Mouse (Mus musculus) forebrain, embryonic 11.5 days (tissue): Measurements from ENCODE around the gene Traf1. TPM values are rescaled to one million over a fixed set of nuclear protein-coding genes. Genes with fewer than 3 reads are reported as not detected.

Source experiments
- ATAC-seq: fragments of 200-750 bp; cut with Nextera tagmentation; replicated peaks from 2 replicates; pipeline ENCODE4 v1.8.0; 2017; ENCODE audit warnings: moderate TSS enrichment; ENCODE audit not compliant: low FRiP score
- DNase-seq: peaks from one replicate; pipeline ENCODE4 v3.0.0-alpha.2; 2017; ENCODE audit warnings: low spot score
- H3K27ac ChIP-seq: fragments of 300-500 bp; sonication (generic); 2 replicates; pipeline ENCODE4 v1.5.1; 2014; ENCODE audit warnings: low read depth, low read length
- H3K27me3 ChIP-seq: fragments of 300-500 bp; sonication (generic); 2 replicates; pipeline ENCODE4 v1.6.1; 2014; ENCODE audit warnings: mild to moderate bottlenecking, low read length, mixed read lengths; ENCODE audit not compliant: control insufficient read depth, insufficient read depth
- H3K36me3 ChIP-seq: fragments of 300-500 bp; sonication (generic); 2 replicates; pipeline ENCODE4 v1.6.1; 2014; ENCODE audit warnings: mild to moderate bottlenecking, low read length, moderate library complexity, mixed read lengths; ENCODE audit not compliant: control insufficient read depth, insufficient read depth
- H3K4me1 ChIP-seq: fragments of 300-500 bp; sonication (generic); replicated peaks from 2 replicates; pipeline ENCODE4 v1.6.1; 2014; ENCODE audit warnings: low read length, mixed read lengths; ENCODE audit not compliant: control insufficient read depth, insufficient read depth
- H3K4me2 ChIP-seq: fragments of 300-500 bp; sonication (generic); 2 replicates; pipeline ENCODE4 v1.6.1; 2014; ENCODE audit warnings: low read depth, mild to moderate bottlenecking, low read length, moderate library complexity, mixed read lengths; ENCODE audit not compliant: severe bottlenecking
- H3K4me3 ChIP-seq: fragments of 300-500 bp; sonication (generic); 2 replicates; pipeline ENCODE4 v1.5.1; 2014; ENCODE audit warnings: low read depth, low read length
- H3K9ac ChIP-seq: fragments of 300-500 bp; sonication (generic); 2 replicates; pipeline ENCODE4 v1.6.1; 2014; ENCODE audit warnings: low read length
- H3K9me3 ChIP-seq: fragments of 300-500 bp; sonication (generic); 2 replicates; pipeline ENCODE4 v1.6.1; 2016; ENCODE audit warnings: low read length, mixed read lengths; ENCODE audit not compliant: control insufficient read depth
- WGBS: fragments of 180-500 bp; shearing (Covaris S2); extraction: QIAGEN DNeasy Blood & Tissue Kit; methylation state at CpG from one replicate; pipeline ENCODE4 v1.1.7; 2014; 5-methylcytosine and 5-hydroxymethylcytosine counted together
- polyA plus RNA-seq: library from polyadenylated mRNA; unstranded; fragments of >200 nt; fragmentation: Nextera tagmentation; extraction: Ambion mirVana; gene quantifications from 2 replicates; pipeline ENCODE4 v1.2.1, GENCODE M21; 2014

Traf1 gene
- polyA plus RNA-seq, 1 experiment from 2014 or later, result 0.33 TPM

DNA sequence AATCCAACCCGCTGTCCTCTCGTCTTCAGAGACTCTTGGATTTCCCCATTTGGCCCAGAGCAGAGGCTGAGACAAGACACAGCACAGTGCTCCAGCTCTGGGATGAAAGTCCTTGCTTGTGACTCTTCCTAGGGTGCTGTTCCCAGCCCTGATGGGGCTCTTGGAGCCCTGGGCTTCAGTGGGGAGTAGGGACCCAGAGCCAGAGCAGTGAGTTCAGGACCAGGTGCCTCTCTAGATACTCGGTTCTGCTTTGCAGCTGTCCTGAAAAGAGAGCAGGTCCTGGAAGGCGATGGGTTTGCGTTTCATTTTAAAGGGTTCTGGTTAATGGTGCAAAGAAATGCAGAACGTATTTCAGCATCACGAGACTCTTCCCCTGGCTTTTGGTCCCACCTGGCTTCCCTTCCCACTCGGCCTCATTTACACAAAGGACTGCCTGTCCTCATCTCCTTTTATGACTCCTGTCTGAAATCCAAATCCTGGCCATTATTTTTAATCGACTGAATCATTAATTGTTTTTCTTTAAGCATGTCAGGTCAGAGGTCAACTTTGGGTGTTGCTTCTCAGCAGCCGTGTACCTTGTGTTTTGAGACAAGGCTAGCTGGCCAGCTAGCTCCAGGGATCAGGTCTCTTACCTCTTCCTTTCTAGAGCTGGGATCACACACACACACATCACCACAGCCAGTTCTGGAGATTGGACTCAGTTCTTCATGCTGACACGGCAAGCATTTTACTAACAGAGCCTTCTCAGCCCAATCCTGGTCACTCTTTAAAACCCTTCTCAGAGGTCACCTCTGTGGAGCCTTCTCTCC, 9.7 kb upstream of the Traf1 start:
- H3K27ac ChIP-seq, result no peak overlapping the region
- no peaks in the 10 kb centered on the region for H3K9me3 ChIP-seq
- no peaks in the 10 kb centered on the region for H3K27me3 ChIP-seq
- 80% methylated on average over 11 of the region's 11 CpGs for WGBS
- H3K9ac ChIP-seq, result no peak overlapping the region
- H3K4me1 ChIP-seq, result no peaks in the 10 kb centered on the region
- H3K4me2 ChIP-seq, result no peak overlapping the region
- no peak for ATAC-seq
- DNase-seq, result no peak
- no peak overlapping the region for H3K4me3 ChIP-seq
- no peaks in the 10 kb centered on the region for H3K36me3 ChIP-seq

DNA sequence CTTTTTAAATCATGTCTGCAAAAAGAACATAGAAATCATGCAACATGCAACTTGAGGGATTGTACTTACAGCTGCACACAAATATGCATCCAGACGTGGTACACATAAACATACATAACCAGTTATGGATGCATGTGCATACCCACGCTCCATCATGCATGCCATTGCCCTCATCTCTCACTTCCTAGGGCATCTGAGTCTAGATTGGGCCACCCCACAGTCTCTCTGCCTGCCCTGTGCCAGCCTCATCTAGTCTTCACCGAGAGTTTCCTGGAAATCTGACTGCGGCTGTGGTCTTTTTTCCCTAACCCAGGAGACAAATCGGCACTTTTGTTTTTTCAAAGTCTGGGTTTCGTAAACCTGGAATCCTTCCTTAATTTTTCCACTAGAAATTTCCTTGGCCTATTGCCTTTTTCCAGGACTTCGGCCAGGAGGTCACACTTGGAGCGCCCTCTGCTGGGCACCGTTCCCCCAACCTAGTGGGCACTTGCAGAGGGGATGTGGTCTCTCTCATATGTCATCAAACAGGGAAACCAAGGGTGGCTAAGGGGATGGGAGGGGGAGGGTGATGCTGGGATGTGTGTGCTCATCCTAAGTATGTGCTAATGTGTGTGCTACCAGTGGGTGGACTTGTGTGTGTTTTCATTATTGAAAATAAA, 8.6 kb upstream of the Traf1 start:
- Histone ChIP-seq H3K9ac (no peak overlapping the region), H3K9me3 (no peaks in the 10 kb centered on the region), H3K4me1 (no peaks in the 10 kb centered on the region), H3K4me3 (no peak overlapping the region), H3K4me2 (no peak overlapping the region), H3K27me3 (no peaks in the 10 kb centered on the region), H3K27ac (no peak overlapping the region), H3K36me3 (no peaks in the 10 kb centered on the region)
- no peak for ATAC-seq
- DNase-seq, result peak; percentile 85
- WGBS, result 43% methylated on average over 9 of the region's 9 CpGs

DNA sequence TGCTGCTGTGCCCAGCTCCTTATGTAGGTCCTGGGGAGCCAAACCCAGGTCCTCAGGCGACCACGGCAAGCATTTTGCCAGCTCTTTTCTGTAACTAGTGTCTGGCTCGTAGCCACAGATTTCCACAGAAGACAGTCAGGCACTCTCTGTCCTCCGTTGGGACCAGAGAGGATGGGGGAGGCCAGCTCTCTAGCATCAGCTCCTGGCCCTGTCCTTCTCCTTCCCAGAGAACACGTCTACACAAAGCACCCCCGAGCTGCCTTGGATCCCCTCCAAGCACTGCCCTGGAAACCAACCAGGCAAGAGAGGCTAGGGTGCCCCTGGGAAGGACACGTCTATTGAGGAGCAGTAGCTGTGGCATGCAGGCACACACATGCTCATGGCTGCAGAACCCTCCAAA, 7.6 kb upstream of the Traf1 start:
- H3K9ac ChIP-seq, result no peak overlapping the region
- H3K27me3 ChIP-seq, result no peaks in the 10 kb centered on the region
- no peak overlapping the region for H3K27ac ChIP-seq
- no peak overlapping the region for H3K4me2 ChIP-seq
- DNase-seq, result no peak
- H3K9me3 ChIP-seq, result no peaks in the 10 kb centered on the region
- H3K4me1 ChIP-seq, result no peaks in the 10 kb centered on the region
- ATAC-seq, result no peak
- 80% methylated on average over 7 of the region's 7 CpGs for WGBS
- no peaks in the 10 kb centered on the region for H3K36me3 ChIP-seq
- no peak overlapping the region for H3K4me3 ChIP-seq

DNA sequence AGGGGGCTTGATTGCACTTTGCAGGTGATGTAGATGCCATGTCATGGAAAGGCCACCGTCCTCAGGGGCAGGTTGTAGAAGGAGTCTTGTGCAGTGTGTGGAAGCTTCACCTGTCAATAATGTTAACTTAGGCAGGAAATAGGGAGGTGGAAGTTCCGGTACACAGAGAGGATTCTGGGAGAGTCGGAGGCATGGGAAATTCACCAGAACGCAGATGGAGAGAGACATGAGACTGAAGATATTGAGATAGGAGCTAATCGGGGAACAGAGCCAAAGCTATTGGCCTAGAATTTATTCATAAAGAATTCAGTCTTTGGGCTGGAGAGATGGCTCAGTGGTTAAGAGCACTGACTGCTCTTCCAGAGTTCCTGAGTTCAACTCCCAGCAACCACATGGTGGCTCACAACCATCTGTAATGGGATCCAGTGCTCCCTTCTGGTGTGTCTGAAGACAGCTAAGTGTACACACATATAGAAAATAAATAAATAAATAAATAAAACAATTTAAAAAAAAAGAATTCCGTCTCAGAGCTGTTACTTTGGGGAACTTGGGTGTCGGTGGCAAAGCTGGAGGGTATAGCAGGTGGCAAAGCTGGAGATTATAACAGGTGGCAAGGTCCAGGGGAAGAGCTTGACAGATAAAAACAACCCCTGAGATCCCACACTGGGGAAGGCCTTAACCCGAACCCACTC, 4.8 kb upstream of the Traf1 start:
- no peaks in the 10 kb centered on the region for H3K27me3 ChIP-seq

DNA sequence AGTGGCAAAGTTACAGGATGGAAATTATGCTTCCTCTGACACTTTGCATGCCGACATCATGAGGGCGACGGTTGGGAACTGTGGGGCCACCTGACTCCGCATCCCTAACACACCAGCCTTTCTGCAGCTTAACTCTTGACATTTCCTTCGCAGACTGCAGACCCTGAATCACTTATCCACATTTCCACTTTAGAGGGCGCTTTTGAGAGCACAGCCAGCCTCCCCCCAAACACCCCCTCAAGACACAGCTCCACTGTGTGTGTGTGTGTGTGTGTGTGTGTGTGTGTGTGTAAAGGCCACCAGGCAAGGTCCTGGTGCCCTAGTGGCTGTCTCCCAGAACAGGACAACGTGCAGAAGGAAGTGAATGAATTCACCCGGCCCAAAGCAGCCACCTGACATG, 4.2 kb upstream of the Traf1 start:
- Histone ChIP-seq H3K4me1 (no peaks in the 10 kb centered on the region; the same call in 1 of the 2 replicates), H3K9ac (no peak overlapping the region), H3K27me3 (0 out of 2 replicates have a peak, but pooled peaks cover 2% of the 10 kb centered on the region), H3K36me3 (no peaks in the 10 kb centered on the region), H3K4me3 (no peak overlapping the region), H3K27ac (no peak overlapping the region), H3K9me3 (no peaks in the 10 kb centered on the region), H3K4me2 (no peak overlapping the region)
- WGBS, result 77% methylated on average over 8 of the region's 8 CpGs
- no peak for DNase-seq
- ATAC-seq, result no peak

More for the DNA sequence above, 4.8 kb upstream of the Traf1 start:
- Histone ChIP-seq H3K27ac (no peak overlapping the region), H3K4me2 (no peak overlapping the region), H3K9ac (no peak overlapping the region), H3K9me3 (no peaks in the 10 kb centered on the region), H3K36me3 (no peaks in the 10 kb centered on the region), H3K4me1 (no peaks in the 10 kb centered on the region), H3K4me3 (no peak overlapping the region)
- 87% methylated on average over 8 of the region's 8 CpGs for WGBS
- DNase-seq (no peak), ATAC-seq (no peak)

DNA sequence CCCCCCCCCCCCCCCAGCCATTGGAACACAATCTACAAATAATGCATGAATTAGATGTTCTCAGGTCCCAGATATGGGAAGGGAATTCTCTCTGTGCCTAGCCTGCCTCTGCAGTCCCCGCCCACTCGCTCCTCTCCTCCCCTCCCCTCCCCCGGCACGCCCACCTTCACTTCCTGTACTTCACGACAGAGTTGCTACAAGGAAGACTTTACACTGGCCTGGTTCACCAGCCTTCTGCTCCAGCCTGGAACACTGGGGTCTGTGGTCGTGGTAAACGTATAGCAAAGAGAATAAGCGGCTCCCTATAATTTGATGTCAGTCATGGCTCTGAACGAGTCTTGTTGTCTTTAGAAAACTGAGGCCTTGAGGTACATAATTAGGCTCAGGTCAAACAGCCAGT, 3.7 kb upstream of the Traf1 start:
- 44% methylated on average over 9 of the region's 9 CpGs for WGBS
- ATAC-seq, result no peak

DNA sequence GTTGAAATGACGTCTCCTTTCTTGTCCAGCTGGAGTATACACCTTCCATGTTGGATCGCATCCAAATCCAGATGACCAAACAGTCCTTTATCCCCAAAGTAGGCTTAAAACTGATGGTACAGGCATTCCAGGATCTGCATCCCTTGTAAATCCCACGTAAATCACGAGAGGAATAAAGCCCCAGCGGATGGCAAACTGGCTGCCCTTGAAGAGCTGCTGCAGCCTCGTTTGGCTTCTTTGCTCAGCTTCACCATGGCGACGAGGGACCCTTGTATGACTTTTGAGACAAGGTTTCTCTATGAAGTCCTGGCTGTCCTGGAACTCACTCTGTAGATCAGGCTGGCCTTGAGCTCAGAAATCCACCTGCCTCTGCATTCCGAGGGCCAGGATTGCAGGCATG, 3.1 kb upstream of the Traf1 start:
- WGBS, result 73% methylated on average over 9 of the region's 9 CpGs
- no peak for DNase-seq
- no peak overlapping the region for H3K27ac ChIP-seq

More for the DNA sequence above, 3.7 kb upstream of the Traf1 start:
- no peaks in the 10 kb centered on the region for H3K9me3 ChIP-seq
- H3K4me1 ChIP-seq, result no peaks in the 10 kb centered on the region; the same call in 1 of the 2 replicates
- 0 out of 2 replicates have a peak, but pooled peaks cover 2% of the 10 kb centered on the region for H3K27me3 ChIP-seq
- H3K4me3 ChIP-seq, result no peak overlapping the region
- H3K9ac ChIP-seq, result no peak overlapping the region
- H3K4me2 ChIP-seq, result no peak overlapping the region
- H3K36me3 ChIP-seq, result no peaks in the 10 kb centered on the region
- DNase-seq, result peak; percentile 75
- no peak overlapping the region for H3K27ac ChIP-seq

DNA sequence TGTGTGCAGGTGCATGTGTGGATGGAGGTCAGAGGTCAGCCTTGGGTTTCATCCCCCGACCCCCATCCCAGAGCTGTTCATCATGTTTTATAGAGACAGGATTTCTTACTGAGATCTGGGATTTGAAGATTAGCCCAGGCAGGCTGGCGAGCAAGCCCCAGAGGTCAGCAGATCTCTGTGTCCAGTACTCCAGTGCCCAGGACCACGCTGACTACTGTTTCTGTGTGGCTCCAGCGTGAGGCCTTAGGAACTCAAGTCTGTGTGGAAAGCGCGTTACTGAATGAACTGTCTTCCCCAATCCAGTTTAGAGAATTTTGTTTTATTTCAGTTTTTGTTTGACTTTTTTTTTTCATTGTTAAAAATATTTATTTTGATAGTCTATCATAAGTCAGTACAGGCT, 2.7 kb upstream of the Traf1 start:
- Histone ChIP-seq H3K4me1 (no peaks in the 10 kb centered on the region; the same call in 1 of the 2 replicates), H3K9me3 (no peaks in the 10 kb centered on the region), H3K27ac (no peak overlapping the region), H3K4me3 (no peak overlapping the region), H3K9ac (no peak overlapping the region), H3K36me3 (no peaks in the 10 kb centered on the region), H3K27me3 (0 out of 2 replicates have a peak, but pooled peaks cover 2% of the 10 kb centered on the region), H3K4me2 (no peak overlapping the region)
- 88% methylated on average over 6 of the region's 6 CpGs for WGBS
- DNase-seq (no peak), ATAC-seq (no peak)

More for the DNA sequence above, 3.1 kb upstream of the Traf1 start:
- H3K4me2 ChIP-seq, result no peak overlapping the region
- no peaks in the 10 kb centered on the region for H3K36me3 ChIP-seq
- no peak overlapping the region for H3K4me3 ChIP-seq
- ATAC-seq, result no peak
- no peaks in the 10 kb centered on the region; the same call in 1 of the 2 replicates for H3K4me1 ChIP-seq
- no peak overlapping the region for H3K9ac ChIP-seq
- H3K9me3 ChIP-seq, result no peaks in the 10 kb centered on the region
- H3K27me3 ChIP-seq, result 0 out of 2 replicates have a peak, but pooled peaks cover 2% of the 10 kb centered on the region
